Mouse (Mus musculus): Measurements from ENCODE around the gene L1cam.
A peak's percentile ranks its signal among the peaks of the same experiment; 100 is the strongest.

Gene L1cam

DNA sequence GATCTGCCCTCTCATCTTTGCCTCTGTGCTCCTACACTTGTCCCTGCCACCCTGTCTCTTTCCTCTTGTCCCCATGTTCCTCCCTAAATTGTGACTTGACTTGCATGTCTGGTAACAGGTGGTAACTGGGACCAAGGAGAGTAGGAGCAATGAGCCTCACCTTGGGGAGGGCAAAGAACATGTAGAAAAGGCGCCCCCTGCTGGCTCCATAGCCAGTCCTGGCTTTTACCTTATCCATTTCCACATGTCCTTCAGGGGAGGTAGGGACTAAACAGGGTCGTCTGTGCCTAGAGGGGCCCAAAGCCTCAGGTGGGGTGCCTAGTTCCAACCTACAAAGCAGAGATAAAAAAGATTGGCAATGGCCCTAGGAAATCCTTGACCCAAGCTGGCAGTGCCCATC lies at the start of gene L1cam:
Gene L1cam (minus strand): TSS at position 387 of the 400 bp plus-strand sequence.
- DNase-seq = peak; percentile 74 to 77

DNA sequence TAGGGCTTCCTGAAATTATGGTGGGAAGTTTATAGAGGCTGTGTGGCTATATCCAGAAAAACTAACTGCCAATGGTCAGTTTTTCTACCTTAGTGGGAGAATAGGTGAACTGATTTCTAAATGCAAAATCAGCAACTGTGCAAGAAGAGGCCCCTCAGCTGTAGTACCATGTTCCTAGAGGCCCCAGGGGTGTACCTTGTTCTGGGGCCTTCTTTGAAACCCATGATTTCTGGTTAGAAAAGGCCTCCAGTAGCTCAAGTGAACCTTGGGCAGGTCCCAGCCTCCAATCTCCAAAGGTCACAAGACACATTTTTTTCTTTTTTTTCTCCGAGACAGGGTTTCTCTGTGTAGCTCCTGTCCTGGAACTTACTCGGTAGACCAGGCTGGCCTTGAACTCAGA lies 46.4 kb upstream of the L1cam start:
- DNase-seq = no peak

DNA sequence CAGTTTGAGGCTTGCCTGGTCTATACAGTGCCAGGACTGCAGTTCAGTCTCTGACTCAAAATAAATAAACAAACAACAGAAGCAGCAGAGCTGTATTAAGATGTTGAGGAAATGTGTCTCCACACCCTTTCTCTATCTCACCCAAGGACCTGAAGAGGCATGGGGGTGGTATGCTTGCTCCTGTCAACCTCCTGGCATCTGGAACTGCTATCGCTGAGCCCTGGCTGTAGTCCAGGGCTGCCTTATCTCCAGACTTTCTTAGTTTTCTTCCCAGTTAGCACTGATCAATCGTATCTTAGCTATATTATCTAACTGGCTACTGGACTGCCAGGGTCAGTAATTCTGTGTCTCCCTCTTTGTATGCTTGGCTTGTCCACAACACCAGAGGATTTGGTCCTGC lies 46.0 kb upstream of the L1cam start:
- DNase-seq = no peak

DNA sequence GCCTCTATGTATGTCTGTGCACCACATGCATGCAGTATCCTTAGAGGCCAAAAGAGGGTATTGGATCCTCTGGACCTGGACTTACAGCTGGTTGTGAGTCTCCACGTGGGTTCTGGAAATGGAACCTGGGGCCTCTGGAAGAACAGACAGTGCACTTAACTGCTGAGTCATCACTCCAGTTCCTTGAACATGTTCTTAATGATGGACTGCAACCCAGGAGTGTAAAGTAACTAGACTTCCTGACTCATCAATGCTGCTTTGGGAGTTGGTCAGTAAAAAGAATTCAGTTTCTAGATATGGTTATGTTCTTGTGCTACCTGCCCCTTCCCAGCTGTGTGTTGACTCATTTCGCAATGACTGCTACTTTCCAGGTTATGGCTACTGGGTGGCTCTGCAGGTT lies 36.0 kb upstream of the L1cam start:
- DNase-seq = no peak

GRCm38 (mm10) chrX:73930402-73931062 lies 34.6 kb upstream of the L1cam start, which contains the start of gene Renbp:
Gene Renbp, minus strand, starts transcription at chrX:73930850.
- DNase-seq = peak; percentile 38 to 48

DNA sequence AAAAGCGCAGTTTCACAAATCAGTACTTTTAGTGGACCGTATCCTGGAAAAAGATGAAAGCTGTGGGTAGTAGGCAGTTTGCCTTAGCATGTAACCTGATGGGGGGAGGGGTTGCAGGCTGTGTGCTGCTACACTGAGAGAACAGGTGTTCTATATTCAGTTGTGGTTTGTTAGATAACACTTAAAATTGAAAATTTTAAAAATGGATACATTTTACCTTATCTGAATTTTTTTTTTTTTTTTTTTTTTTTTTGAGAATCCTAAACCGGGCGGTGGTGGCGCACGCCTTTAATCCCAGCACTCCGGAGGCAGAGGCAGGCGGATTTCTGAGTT lies 26.6 kb upstream of the L1cam start:
- peak; percentile 26 to 30 for DNase-seq

DNA sequence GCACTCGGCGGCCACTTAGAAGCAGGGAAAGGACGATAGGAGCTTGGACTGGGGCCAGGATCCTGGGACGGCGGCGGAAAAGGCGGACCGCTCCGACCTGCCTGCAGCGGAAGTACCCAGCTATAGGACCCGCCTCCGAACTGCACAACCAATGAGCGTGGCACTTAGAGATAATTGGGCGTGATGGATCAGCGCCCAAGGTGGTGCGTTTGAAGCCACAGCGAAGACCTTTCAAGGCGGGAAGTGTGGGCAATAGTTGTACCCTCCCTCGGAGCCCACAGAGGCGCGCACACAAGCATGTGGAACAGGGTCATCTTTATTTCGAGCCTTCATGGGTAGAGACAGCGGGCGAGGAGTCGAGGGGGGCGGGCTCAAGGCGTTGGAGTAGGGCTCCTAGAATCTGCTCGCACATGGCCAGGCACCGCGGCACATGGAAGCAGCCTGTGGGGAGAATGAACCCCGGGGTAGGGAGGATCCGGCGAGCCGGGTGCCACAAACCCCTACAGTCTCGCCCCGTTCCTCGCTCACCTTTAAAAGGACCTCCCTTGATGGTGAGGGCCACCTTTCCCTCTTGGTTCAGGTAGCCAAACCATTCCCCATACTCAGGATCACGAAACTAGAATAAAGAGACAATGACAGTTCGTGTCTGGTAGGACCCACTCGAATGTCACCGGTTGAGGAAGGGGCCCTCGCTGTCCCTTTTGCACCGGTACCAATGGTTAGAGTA lies 26.1 kb upstream of the L1cam start, which contains the start of the genes Arhgap4 and Naa10:
Gene Arhgap4 (minus strand): TSS at position 48 of the 727 bp plus-strand sequence.
Gene Naa10 (minus strand): TSS at position 122 of the 727 bp plus-strand sequence.
- DNase-seq = peak; percentile 97

DNA sequence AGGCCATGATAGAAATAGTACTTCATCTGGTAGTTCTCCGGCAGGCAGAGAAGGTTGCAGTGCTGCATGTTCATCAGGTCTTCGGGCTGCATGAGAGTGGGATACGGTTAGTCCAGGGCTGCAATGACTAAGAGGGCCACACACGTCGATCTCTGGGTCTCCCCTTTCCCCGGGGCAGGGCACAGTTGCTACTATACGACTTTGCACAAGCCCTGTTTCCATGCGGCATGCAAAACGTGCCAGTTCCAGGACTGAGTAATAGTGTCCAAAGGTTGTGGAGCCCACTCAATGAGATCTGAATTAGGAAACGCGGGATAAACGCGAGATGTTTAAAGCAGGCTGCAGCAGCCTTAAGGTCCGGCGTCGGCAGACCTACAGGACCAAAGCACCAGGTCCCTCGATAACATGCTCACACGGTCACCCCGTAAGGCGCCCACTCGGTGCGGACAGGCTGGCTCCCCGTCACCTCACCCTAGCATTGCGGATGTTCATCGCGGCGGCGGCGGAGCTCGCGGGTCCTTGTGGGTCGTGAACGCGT lies 25.4 kb upstream of the L1cam start:
- DNase-seq = peak in 1 of 2 experiments; percentile 18

DNA sequence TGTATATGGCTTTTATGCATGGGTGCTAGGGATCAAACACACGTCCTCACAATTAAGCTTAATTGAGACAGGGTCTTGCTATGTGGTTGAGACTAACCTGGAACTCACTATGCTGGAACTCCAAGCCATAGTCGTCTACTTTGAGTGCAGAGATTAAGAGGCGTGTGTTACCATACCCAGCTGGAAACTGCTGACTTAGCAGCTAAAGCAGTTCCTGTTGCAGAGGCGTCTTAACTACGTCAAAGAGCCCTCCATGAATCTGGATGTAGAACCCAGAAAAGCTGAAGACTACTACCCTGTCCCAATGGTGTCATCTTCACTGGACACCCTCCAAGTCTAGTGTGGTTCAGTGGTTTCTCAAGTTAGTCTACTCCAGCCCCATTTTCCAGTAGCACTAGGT lies 22.7 kb upstream of the L1cam start:
- DNase-seq = no peak

DNA sequence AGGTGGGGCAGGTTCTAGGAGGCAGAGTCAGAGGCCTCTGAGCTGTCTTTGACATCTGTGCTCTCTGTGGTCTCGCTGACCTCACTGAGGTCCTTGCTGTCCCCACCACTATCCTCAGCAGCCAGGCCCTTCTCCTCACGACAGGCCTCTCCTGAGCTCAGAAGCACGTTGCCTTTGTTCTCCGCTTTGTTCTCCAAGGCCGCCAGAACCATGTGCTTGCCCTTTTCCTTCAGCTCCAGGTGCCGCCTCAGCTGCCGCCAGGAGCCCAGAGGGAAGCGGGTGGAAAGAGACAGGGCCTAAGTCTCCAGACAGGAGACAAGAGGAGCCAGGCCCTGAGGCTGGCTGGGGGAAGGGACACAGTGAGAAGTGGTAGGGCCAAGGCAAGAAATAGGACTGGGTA lies 21.0 kb upstream of the L1cam start:
- DNase-seq = no peak

DNA sequence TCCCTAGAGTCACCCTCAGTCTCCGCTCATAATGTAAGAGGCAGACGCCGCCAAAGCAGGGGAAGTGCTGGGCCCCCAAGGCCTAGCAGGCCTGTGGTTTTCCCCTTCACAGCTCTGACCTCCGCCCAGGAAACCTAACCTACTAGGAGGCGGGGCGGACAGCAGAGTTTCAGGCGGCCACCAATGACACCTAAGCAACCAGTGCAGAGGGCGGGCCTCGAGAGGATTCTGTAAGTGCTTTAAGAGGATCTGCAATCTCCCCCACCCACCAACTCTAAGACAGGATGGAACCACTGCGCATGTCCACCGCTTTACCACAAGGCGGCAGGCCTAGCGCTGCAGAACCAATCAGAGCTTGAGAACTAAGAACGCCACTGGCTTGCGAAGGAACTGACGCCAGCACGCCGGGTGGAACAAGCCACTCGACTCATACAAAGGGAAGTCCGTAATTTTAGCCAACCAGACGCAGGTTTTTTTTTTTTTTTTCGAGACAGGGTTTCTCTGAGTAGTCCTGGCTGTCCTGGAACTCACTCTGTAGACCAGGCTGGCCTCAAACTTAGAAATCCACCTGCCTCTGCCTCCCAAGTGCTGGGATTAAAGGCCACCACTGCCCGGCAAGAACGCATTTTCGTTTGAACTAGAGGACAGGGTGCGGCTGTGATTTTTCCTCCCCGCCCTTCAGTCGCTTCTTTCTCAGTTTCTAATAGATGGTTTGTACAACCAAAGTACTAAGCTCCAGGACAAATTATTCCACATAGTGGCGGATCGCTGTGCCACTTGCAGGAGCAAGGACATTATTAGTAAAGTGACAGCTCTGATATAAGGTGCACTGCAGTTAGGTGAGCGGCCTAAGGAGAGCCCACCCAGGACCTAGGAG lies 19.2 kb upstream of the L1cam start:
- DNase-seq = peak; percentile 87 to 91

GRCm38 (mm10) chrX:73911588-73911987 lies 15.7 kb upstream of the L1cam start:
- DNase-seq = no peak

DNA sequence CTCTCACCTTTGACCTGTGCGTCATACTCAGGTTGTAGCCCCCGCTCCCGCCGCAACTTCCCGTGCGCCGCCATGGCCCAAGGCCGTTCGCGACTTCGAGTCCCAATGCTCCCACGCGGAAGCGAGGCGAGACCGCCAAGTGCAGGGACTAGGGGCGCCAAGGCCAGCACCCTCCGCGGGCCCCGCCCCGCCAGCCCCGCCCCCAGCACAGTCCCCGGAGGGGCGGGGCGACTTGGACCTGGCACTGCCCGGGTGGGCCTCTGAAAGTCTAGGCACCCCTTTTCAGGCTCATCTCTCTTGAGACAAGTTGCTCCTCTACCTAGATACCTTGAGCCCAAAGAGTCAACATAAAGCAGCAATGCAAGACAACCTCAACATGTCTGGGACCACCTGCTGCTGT lies 15.3 kb upstream of the L1cam start:
- DNase-seq = no peak

DNA sequence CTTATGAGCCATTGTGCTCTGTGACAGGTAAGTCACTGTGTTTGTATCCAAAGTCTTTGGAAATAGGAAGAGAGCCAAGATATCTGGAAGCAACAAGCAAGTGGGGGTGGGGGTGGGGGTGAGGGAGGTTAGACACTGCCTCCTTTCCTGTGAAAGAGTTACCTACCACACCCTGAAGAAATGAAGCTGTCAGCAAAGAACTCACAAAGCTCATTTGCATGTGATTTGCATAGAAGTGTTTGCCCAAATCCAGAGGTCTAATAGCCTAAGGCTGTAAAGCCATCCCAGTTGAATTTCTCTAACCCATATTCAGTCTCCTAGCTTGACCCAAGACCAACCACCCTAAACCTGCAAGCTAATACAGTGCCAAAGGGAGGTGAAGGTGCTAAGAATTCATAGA lies 14.5 kb upstream of the L1cam start:
- DNase-seq = no peak

DNA sequence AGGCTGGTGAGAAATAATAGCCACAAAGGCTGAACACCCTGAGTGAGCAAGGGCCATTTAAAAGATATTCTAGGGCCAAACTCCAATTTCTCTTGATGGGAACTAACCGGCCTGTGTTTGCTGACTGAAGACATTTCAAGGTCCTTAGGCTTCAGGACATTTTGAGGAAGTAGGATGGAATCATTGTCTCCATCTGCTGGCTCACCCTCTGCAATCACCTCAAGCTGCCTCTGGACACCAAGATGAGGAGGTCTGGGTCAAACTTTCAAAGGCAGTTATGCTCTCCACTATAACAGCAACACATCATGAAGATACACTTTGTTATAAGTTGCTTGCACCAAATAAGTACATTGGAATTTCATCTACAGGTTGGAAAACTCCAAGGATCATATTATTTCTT lies 14.1 kb upstream of the L1cam start:
- DNase-seq = no peak

GRCm38 (mm10) chrX:73897959-73898358 lies 2.1 kb upstream of the L1cam start:
- peak in 1 of 2 experiments; percentile 13 for DNase-seq

DNA sequence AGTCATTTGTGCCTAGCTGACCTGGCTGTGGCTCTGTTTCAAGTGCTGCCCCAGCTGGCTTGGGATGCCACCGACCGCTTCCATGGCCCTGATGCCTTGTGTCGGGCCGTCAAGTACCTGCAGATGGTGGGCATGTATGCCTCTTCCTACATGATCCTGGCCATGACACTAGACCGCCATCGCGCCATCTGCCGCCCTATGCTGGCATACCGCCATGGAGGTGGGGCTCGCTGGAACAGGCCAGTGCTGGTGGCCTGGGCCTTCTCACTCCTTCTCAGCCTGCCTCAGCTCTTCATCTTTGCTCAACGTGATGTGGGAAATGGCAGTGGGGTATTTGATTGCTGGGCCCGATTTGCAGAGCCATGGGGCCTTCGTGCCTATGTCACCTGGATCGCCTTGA lies 3.1 kb downstream of the L1cam start:
- DNase-seq = peak; percentile 91 to 94

- DNase-seq = no peak
Measured at GRCm38 (mm10) chrX:73891551-73892152, 4.3 kb downstream of the L1cam start, which contains the start of gene Avpr2. Gene Avpr2, plus strand, starts transcription at chrX:73892102.

DNA sequence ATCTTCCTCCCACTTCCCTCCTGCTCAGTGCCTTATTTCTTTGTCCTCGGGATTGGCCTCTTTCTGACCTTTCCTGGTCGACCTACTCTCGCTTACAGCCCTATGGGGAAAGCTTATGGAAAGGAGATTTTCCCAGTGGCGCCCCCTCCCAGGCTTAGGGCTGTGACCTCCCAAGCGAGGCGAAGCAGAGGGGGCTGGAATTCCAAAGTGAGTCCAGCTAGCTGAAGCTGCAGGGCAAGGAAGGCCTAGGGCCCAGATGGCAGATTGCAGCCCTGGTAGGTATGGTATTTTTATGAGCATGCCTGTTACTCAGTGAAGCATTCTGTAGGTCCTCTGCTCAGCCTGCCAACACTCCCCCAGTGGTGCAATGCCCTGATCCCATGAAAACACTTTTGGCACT lies 14.4 kb downstream of the L1cam start:
- peak in 1 of 2 experiments; percentile 40 for DNase-seq

DNA sequence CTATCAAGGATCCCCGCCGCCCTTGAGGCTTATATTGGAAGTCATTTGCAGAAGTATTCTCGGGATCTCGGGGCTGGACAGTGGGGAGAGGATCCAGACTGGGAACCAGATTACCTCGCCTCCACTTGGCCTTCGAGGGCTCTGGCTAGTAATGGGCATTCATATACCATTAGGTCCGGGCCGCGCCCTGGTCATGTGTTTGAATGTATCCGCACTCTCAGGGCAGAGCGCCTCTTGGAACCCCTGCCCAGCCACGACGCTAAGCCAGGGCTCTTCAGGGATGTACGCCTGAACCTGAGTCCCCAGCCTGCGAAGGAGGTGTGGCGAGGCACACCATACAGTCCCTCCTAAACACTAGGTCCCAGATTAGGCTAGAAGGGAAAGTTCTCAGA lies 14.9 kb downstream of the L1cam start:
- peak in 1 of 2 experiments; percentile 22 for DNase-seq

DNA sequence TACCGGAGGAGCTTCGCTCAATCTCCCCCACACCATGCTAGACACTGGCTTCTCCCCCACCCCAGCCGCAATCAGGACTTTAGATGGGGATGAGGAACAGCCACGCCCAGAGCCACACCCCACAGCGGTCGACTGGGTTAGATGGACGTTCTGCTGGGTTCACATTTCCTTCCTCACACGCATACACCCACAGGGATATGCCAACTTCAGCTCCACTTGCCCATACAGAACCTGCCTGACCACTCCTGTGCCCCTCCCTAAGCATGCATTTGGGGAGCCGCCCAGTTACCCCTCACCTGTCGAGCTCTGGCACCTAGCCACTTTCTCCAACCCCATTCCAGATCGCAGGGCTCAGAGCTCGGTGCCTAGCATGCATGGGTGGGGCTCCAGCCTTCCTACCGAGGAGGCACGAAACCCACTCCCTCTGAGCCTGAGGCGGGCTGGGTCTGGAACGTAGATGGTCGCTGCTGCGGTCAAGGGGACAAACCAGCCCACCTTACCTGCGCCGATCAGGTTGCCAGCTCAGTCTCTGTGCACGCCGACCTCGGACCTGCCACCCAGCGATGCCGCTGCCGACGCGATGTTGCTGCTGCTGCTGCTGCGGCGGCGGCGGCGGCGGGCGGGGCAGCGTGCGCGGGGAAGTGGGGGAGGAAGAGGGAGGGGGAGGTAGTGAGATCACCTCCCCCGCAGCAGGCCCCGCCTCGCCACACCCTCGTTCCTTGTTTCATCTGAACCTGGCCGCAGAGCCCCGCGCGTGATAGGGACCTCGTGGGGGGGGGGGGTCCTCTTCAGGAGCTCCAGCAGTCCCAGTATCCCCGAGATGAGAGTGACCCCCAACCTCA lies 15.5 kb downstream of the L1cam start:
- peak; percentile 81 to 82 for DNase-seq

DNA sequence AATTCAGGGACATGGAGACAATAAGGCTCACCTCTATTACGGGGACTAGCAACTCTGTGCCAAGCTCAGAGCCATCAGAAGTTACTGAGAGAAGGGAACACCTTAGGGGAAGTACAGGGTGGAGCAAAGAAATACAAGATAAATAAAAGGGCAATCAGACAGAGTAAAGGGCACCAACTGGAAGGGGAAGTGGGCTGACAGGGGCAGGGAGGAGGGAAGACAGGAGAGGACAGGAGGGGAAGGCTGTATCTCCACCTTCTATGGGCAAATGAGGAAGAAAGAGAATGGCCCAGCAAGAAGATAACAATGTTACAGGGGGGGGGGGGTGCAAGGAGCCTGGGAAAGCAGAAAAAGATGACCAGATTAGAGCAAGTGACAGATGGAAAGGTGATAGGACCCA lies 18.9 kb downstream of the L1cam start:
- no peak for DNase-seq
